Mouse (Mus musculus): ENCODE results near the gene Mylpf.

DNA sequence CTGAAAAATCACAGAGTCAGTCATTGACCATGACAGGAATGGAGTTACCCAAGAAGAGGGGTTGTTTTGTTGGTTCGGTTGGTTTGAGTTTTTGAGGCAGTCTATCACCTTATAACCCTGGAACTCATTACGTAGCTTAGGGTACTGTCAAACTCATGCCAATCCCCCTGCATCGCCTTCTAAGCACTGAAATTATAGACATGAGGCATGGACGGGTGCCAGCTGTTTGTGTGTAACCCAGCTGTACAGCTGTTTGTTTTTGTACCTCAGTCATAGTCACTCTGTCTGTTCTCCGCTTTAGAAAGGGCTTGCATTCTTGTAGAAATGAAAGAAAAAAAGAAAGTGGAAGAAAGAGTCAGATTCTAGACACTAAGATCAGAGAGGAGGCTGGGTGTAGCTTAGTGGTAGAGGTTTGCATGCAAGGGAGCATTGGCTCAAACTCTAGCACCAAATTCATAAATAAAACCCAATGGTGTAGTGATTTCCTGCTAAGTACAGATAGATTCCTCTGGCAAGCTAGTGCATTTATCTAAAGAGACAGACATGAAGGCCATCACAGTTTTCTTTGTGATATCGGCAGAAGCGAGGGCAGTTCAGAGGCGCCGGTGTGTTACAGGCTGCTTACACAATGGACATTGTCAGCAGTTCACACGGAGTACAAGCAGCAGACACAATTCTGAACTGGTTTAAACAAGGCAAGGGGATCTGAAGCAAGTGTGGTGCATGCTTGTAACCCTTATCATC lies 53.7 kb downstream of the Mylpf start:
- no peak for TF ChIP-seq POLR2A (IDR thresholded peaks at IDR 0.05; ENCODE audit: control insufficient read depth, extremely low read depth, insufficient read depth, low read length, poor library complexity)
- TF ChIP-seq CTCF (IDR thresholded peaks at IDR 0.05; ENCODE audit: borderline replicate concordance, control insufficient read depth, extremely low read depth, insufficient read depth, low read length, poor library complexity): no peak

Data from thymus, adult 2 months (tissue).